21 mouse cellular contexts compared by ENCODE assay signal in the genomic region with DNA sequence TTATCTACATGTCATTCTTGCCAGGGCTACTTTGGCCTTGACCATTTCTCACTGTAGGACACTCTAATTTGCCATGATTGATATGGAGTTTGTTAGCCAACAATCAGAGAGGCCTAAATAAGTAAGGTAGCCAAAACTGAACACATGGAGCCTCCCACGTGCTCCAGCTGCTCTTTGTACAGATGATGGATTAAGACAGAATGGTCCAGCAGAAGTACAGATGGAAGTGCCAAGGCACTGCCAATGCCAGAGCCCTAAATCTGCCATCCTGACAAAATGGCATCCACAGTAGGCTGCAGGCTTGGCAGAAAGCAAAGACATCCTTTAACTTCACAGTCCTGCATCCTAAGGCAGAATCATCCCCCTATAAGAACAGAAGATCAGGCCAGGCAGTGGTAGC.
DNase-seq lines count a peak whose midpoint lies in the region; ATAC-seq and TF ChIP-seq lines count a peak whose summit lies in the region.
"Had no signal": no experiment of that assay in that cellular context is flagged by ENCODE, and none has a peak within 500 bp of the region (broad histone marks: within the 10 kb centered on the region; RNA-seq: fewer than 3 reads in every experiment).

No protein-coding gene starts in this region.

- peak; percentile 11 to 33 for DNase-seq in cerebellum, postnatal 14 days
- no peak for DNase-seq in cerebellum, adult 9-10 months
- peak; percentile 40 for DNase-seq in midbrain, postnatal 0 days (ENCODE audit: low spot score)
- DNase-seq in layer of hippocampus, adult 18-20 months (ENCODE audit: low spot score in 2 of 2): peak; percentile 14 to 73
- no peak for DNase-seq in lung, postnatal 10 days
- DNase-seq: adrenal gland, postnatal 14 days; cerebellum, adult 8-10 months; embryo, embryonic 11 days; gastrocnemius, postnatal 10 days; heart, adult 2 months; lung, adult 2 months; thymus, adult 2 months had no signal

- no peak overlapping the region for H3K9ac ChIP-seq in midbrain, postnatal 0 days (replicated peaks; ENCODE audit: low read length, poor library complexity, severe bottlenecking)
- no peak overlapping the region for H3K9ac ChIP-seq in midbrain, embryonic 16.5 days (ENCODE audit: low read depth, low read length)
- H3K9ac ChIP-seq in neural tube, embryonic 14.5 days (replicated peaks; ENCODE audit: low read depth, low read length): no peak overlapping the region
- no peak overlapping the region for H3K9ac ChIP-seq in intestine, postnatal 0 days (ENCODE audit: low read depth, low read length)
- H3K9ac ChIP-seq: embryonic facial prominence, embryonic 15.5 days; stomach, embryonic 15.5 days had no signal

- H3K4me1 ChIP-seq in midbrain, postnatal 0 days (ENCODE audit: insufficient read depth, low read length): no peaks in the 10 kb centered on the region
- H3K4me1 ChIP-seq in midbrain, embryonic 16.5 days (ENCODE audit: control insufficient read depth, insufficient read depth, low read length): no peaks in the 10 kb centered on the region
- no peaks in the 10 kb centered on the region for H3K4me1 ChIP-seq in neural tube, embryonic 14.5 days (ENCODE audit: control insufficient read depth, insufficient read depth, low read length)
- no peaks in the 10 kb centered on the region for H3K4me1 ChIP-seq in intestine, postnatal 0 days (replicated peaks; ENCODE audit: control insufficient read depth, insufficient read depth, low read length)
- H3K4me1 ChIP-seq: embryonic facial prominence, embryonic 15.5 days; stomach, embryonic 15.5 days had no signal

- TF ChIP-seq CTCF in midbrain, postnatal 0 days (IDR thresholded peaks at IDR 0.05): no peak
- no peak for TF ChIP-seq CTCF in intestine, postnatal 0 days (IDR thresholded peaks at IDR 0.05; ENCODE audit: low read depth)

- WGBS in midbrain, postnatal 0 days: 61% methylated on average over 1 of the region's 1 CpGs
- WGBS in midbrain, embryonic 16.5 days: 81% methylated on average over 1 of the region's 1 CpGs
- WGBS in neural tube, embryonic 14.5 days: 42% methylated on average over 1 of the region's 1 CpGs
- WGBS in intestine, postnatal 0 days: 67% methylated on average over 1 of the region's 1 CpGs

- no peak overlapping the region for H3K4me3 ChIP-seq in midbrain, postnatal 0 days (ENCODE audit: low read depth, low read length)
- H3K4me3 ChIP-seq in midbrain, embryonic 16.5 days (ENCODE audit: low read depth, low read length): no peak overlapping the region
- no peak overlapping the region for H3K4me3 ChIP-seq in neural tube, embryonic 14.5 days (ENCODE audit: low read depth, low read length)
- no peak overlapping the region for H3K4me3 ChIP-seq in intestine, postnatal 0 days (ENCODE audit: low read depth, low read length)
- H3K4me3 ChIP-seq: embryonic facial prominence, embryonic 15.5 days; heart, adult 2 months; myocyte; stomach, embryonic 15.5 days had no signal

- H3K4me2 ChIP-seq in midbrain, postnatal 0 days (ENCODE audit: low read depth, low read length, poor library complexity, severe bottlenecking): no peak overlapping the region
- H3K4me2 ChIP-seq in midbrain, embryonic 16.5 days (ENCODE audit: low read length): no peak overlapping the region
- no peak overlapping the region for H3K4me2 ChIP-seq in neural tube, embryonic 14.5 days (ENCODE audit: low read depth, low read length)
- H3K4me2 ChIP-seq in intestine, postnatal 0 days (replicated peaks; ENCODE audit: low read depth): no peak overlapping the region
- H3K4me2 ChIP-seq: embryonic facial prominence, embryonic 15.5 days; liver, embryonic 11.5 days; midbrain, embryonic 11.5 days; stomach, embryonic 15.5 days had no signal

- H3K27me3 ChIP-seq in midbrain, postnatal 0 days (ENCODE audit: insufficient read depth, low read length): no peaks in the 10 kb centered on the region
- H3K27me3 ChIP-seq in midbrain, embryonic 16.5 days (ENCODE audit: control insufficient read depth, insufficient read depth, low read depth, low read length): no peaks in the 10 kb centered on the region
- no peaks in the 10 kb centered on the region for H3K27me3 ChIP-seq in neural tube, embryonic 14.5 days (ENCODE audit: control insufficient read depth, insufficient read depth, low read length)
- no peaks in the 10 kb centered on the region for H3K27me3 ChIP-seq in intestine, postnatal 0 days (replicated peaks; ENCODE audit: control insufficient read depth, insufficient read depth, low read length)
- H3K27me3 ChIP-seq: embryonic facial prominence, embryonic 15.5 days; stomach, embryonic 15.5 days had no signal

- ATAC-seq in midbrain, postnatal 0 days (ENCODE audit: low FRiP score): no peak
- ATAC-seq in midbrain, embryonic 16.5 days: no peak
- ATAC-seq in neural tube, embryonic 14.5 days (ENCODE audit: low read depth): peak; percentile 79
- no peak for ATAC-seq in intestine, postnatal 0 days

- H3K9me3 ChIP-seq in midbrain, postnatal 0 days (ENCODE audit: low read length): no peaks in the 10 kb centered on the region
- H3K9me3 ChIP-seq in midbrain, embryonic 16.5 days (replicated peaks; ENCODE audit: control insufficient read depth, low read length, poor library complexity, severe bottlenecking): no peaks in the 10 kb centered on the region
- no peaks in the 10 kb centered on the region for H3K9me3 ChIP-seq in neural tube, embryonic 14.5 days (ENCODE audit: control insufficient read depth, low read length)
- H3K9me3 ChIP-seq in intestine, postnatal 0 days (ENCODE audit: control insufficient read depth): no peaks in the 10 kb centered on the region
- H3K9me3 ChIP-seq: embryonic facial prominence, embryonic 15.5 days; stomach, embryonic 15.5 days had no signal

- no peaks in the 10 kb centered on the region for H3K36me3 ChIP-seq in midbrain, postnatal 0 days (ENCODE audit: insufficient read depth, low read length)
- H3K36me3 ChIP-seq in midbrain, embryonic 16.5 days (ENCODE audit: control insufficient read depth, insufficient read depth, low read length): no peaks in the 10 kb centered on the region
- H3K36me3 ChIP-seq in neural tube, embryonic 14.5 days (ENCODE audit: control insufficient read depth, insufficient read depth, low read length): no peaks in the 10 kb centered on the region
- no peaks in the 10 kb centered on the region for H3K36me3 ChIP-seq in intestine, postnatal 0 days (ENCODE audit: control insufficient read depth, insufficient read depth)
- H3K36me3 ChIP-seq: embryonic facial prominence, embryonic 15.5 days; stomach, embryonic 15.5 days had no signal

- H3K27ac ChIP-seq in midbrain, postnatal 0 days (ENCODE audit: low read depth, low read length): no peak overlapping the region
- H3K27ac ChIP-seq in midbrain, embryonic 16.5 days (ENCODE audit: low read length): no peak overlapping the region
- H3K27ac ChIP-seq in neural tube, embryonic 14.5 days (ENCODE audit: low read depth, low read length): no peak overlapping the region
- no peak overlapping the region for H3K27ac ChIP-seq in intestine, postnatal 0 days (ENCODE audit: low read depth, low read length)
- H3K27ac ChIP-seq: embryonic facial prominence, embryonic 15.5 days; heart, adult 2 months; macrophage; stomach, embryonic 15.5 days had no signal

Comparison
In these comparisons a context has a peak if more than half of its experiments do, and no peak if none do; other contexts are left out.
1. DNase-seq: peak in cerebellum, postnatal 14 days (2 of 2), midbrain, postnatal 0 days (single experiment) and layer of hippocampus, adult 18-20 months (2 of 2); none in cerebellum, adult 9-10 months (single experiment) and lung, postnatal 10 days (single experiment).